Mouse (Mus musculus) kidney, adult 8-10 months (tissue): ENCODE data around the gene Fcgr1.
A peak's percentile ranks its signal among the peaks of the same experiment; 100 is the strongest.
"Not testable (repeated sequence)": the region's sequence is repeated elsewhere in the genome, so short reads cannot be mapped to it uniquely, and the experiment has no call there.

Experiments
- DNase-seq, 2 experiments: peaks; one replicate each; pipeline ENCODE4 v3.0.0; 2022

Fcgr1 gene

DNA sequence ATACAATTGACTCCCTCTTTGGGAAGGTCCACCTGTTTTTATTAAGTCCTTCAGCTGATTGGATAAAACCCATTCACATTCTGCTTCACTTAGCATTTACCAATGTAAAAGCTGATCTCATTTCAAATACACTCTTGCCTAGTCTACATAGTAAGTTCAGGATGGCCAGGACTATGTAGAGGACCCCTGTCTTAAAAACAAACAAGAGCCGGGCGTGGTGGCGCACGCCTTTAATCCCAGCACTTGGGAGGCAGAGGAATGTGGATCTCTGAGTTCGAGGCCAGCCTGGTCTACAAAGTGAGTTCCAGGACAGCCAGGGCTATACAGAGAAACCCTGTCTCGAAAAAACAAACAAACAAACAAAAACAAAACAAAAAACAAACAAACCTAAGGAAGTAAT lies 30.0 kb upstream of the Fcgr1 start:
- DNase-seq = not testable (repeated sequence)

DNA sequence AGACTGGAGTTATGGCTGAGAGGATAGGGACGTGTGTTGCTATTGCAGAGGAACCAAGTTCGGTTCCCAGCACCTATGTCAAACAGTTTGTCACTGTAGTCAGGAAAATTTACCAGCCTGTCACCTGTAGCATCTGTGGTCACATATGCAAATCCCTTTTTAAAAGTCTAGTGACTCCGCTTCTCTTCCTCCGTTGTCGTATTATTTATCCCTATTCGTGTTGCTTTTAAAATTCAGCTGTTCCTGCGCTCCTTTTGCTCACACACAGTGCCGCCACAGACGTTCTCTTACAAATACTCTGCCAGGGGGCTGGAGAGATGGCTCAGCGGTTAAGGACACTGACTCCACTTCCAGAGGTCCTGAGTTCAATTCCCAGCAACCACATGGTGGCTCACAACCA lies 28.8 kb upstream of the Fcgr1 start:
- DNase-seq = no peak

DNA sequence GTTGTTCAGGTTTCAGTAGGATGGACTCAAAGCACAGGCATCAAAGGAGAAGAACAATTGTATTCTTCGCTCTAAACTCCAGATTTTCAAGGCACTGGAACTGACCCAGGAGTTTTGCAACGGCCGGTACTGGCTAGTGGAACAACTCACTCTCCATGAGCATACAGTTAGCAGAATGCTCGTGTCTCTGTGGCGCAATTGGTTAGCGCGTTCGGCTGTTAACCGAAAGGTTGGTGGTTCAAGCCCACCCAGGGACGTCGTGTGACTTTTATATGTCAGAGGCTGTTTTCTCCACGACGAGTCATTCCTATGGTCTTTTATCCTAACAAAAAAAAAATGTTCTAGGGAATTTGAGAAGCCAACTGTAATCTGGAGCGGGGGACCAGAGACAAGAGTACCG lies 28.1 kb upstream of the Fcgr1 start:
- no peak for DNase-seq

DNA sequence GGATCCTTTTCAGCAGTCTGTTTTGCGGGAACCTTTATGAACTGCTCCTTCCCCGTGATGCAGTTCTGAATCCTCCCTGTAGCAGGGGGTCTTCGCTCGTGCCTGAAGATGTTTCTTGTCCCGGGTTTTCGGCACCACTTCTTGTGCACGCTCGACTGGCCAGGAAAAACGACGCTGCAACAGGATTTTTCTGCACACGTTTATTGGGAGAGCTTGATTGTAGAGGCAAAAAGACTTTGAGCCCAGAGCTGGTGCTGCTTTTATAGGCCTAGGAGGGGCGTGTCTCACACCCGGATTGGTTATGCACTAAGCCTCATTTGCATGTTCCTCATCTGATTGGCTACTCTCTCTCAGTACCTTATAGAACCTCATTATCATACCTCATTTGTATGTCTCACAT lies 26.2 kb upstream of the Fcgr1 start:
- not testable (repeated sequence) for DNase-seq

DNA sequence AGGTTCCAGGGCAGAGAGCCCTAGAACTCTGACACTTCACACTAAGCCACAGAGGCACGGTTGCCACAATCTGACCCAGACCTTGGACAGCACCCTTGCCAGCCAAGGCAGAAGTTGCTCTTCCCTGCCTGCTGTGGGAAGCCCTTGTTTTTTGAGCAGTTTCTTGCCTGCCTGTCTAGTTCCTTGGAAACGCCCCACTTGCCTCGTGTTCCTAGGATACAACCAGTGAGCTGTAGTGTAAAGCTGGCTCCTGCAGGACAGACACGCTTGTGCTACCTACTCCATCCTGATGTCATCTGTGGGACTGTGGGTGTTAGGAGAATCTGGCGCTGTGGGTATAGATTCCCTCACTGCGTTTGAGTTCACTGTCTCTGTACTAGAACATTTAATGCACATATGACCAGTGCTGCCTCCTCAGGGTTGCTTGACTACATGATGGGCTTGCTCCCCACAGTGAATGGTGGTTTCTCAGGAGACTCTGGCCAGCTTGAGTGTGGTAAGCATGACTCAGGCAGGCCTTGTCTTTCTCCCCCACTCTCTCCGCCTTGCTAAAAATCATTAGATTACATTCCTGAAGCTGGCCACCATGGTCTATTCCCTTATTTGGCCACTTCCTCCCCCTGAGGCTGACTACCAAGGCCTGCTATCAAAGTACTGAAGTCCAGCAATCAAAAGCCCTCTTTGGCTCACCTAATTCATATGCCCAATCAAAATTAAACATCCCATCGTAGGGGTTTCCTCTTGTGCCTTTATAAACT lies 18.8 kb upstream of the Fcgr1 start:
- DNase-seq = no peak

- DNase-seq = no peak
These were observed 15.7 kb upstream of the Fcgr1 start for GRCm38 (mm10) chr3:96309441-96309840.

- DNase-seq = no peak
These were observed 12.7 kb upstream of the Fcgr1 start for GRCm38 (mm10) chr3:96306506-96306905.

DNA sequence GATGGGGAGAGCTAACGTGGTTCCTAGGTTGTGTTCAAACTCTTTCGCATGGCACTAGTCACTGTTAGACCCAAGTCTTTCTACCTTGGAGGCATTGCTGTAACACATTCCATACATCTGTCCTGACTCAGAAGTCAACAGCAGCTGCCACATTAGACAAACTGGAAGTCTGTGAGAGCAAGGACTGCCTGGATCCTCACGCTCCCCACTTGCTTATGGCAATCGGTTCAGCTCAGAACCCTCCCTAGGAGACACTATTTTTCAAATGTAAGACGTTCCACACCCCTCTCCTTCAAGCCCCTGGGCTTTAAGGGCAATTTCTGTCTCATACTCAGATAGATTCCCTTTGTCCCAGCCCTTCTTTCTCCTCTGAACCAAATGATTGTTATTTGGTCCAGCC lies 8.3 kb upstream of the Fcgr1 start:
- DNase-seq = no peak

GRCm38 (mm10) chr3:96300706-96301529 lies 7.1 kb upstream of the Fcgr1 start:
- DNase-seq = peak in 1 of 2 experiments; percentile 11

DNA sequence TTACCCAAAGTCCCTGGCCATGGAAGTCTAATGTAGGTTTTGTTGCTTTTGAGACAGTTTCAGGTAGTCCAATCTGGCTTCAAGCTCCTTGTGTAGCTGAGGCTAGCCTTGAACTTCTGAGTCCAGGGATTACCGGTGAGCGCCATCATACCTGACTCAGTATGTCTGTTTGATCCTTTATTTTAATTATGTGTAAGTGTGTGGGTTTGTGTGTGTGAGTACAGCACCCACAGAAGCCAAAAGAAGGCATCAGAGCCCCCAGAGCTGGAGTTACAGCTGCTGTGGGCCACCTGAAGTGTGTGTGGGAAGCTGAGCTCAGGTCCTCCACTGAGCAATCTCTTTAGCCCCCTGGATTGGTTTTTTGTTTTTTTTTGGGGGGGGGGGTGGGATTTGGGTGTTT lies 5.8 kb upstream of the Fcgr1 start:
- no peak for DNase-seq

DNA sequence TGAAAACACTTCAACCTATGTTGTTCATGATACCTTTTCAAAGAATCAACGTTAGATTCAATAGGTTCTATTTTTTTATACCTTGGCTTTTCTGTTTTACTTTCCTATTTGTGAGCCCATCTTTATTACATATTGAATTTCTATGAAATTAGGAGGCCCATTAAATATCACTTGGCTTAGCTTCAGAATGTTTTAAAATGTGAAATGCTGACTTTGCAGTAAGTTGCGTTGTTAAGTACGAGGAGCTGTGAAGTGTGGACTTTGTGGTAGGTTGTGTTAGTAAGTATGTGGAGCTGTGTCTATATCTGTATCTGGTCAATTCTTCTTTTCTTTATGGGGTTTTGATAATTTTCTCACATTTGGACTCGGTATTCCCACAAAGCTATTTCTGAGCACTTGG lies 4.6 kb upstream of the Fcgr1 start:
- DNase-seq = no peak

DNA sequence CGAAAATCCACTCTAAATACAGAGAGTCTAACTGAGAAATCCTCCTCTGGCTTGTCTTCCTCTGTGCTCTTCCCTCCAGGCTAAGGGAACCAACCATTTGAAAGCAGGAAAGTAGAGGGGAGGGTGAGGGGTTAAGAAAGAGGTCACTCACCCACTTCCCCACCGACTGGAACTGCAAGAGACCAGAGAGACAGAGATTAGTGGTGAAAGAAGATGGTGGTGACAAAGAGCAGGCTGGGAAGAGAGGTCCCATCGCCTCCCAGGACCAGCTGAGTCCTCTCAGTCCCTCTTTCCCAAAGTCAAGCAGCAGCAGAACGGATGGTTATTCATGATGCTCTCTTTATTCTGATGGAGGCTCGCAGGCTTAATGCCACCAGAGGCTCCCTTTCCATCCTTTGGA lies 401 bp downstream of the Fcgr1 start:
- no peak for DNase-seq

GRCm38 (mm10) chr3:96292641-96293040 lies 1.1 kb downstream of the Fcgr1 start:
- no peak for DNase-seq

GRCm38 (mm10) chr3:96290727-96291126 lies 3.0 kb downstream of the Fcgr1 start:
- DNase-seq = not testable (repeated sequence)

DNA sequence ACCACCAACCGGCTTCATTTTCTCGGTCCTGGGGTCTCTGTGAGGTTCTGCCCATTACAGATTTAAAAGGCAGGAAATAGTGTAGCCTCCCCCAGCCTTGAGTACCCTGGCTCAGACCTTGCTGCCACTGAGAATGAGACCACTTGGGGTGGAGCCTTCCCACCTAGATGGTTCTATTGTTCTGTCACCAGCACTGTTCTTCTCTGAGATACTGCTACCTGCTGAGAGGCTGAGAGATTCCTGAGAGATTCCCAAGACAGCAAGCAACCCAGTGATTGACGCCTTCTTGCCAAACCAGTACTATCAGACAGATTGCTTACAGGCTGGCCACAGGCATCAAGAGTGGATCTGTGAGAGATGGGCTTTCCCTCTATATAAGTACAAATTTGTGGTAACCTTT lies 4.6 kb downstream of the Fcgr1 start:
- no peak for DNase-seq

DNA sequence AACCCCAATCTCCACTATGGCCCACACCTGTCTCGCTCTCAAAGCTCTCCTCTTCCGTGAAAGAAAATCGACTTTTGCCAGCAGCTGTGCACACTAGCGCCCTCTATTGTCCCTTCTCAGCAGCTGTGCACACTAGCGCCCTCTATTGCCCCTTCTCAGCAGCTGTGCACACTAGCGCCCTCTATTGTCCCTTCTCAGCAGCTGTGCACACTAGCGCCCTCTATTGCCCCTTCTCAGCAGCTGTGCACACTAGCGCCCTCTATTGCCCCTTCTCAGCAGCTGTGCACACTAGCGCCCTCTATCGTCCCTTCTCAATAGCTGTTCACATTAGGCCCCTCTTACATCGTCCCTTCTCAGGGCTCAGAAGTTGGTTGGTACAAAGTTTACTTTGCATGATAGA lies 6.4 kb downstream of the Fcgr1 start:
- not testable (repeated sequence) for DNase-seq

DNA sequence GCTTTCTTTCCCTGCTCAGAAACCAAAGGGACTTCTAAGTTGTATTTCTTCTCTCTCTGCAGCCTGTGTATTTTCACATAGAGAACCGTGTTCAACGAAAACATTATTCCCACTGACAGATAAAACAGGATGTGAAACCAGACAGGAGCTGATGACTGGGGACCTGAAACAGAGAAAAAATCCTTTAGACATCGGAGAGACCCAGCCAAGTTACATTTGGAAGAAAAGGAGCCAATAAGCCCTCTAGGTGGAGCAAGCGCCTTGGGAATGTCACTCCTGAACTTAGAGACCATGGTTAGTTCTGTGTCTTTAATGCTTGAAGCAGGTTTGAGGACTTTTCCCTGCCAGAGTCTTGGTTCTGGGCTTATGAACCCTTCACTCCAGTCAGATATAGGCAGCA lies 9.3 kb downstream of the Fcgr1 start:
- DNase-seq = peak in 1 of 2 experiments; percentile 24

GRCm38 (mm10) chr3:96280660-96281059 lies 13.1 kb downstream of the Fcgr1 start:
- no peak for DNase-seq

GRCm38 (mm10) chr3:96277800-96278624 lies 15.8 kb downstream of the Fcgr1 start:
- peak; percentile 80 to 82 for DNase-seq

DNA sequence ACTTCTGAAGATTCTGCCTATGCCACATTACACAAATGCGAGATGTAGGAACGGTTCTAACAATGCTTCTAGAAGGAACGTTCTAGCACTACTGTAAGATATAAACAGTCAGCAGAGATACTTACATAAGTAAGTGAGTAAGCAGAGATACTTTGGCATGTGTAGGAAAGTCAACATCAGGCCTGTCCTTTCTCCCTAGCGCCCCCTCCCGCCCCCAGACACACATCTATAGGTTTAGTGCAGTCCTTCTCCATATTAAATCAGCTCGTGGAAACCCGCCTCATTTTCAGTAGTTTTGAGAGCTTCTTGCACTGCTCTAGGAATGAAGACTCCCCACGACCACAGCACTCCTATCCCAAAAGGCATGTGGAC lies 16.4 kb downstream of the Fcgr1 start:
- DNase-seq = no peak

- no peak for DNase-seq
These were observed 19.9 kb downstream of the Fcgr1 start for GRCm38 (mm10) chr3:96273591-96274465.
